Mouse (Mus musculus) hindbrain, embryonic 10.5 days (tissue): ENCODE results near the gene Serpine2. TPM values are rescaled to one million over a fixed set of nuclear protein-coding genes. Genes with fewer than 3 reads are reported as not detected.

ENCODE experiments used
- DNase-seq: peaks from one replicate; pipeline ENCODE4 v3.0.0-alpha.2; 2017; ENCODE audit warnings: low spot score
- H3K27ac ChIP-seq: fragments of 300-500 bp; sonication (generic); 2 replicates; pipeline ENCODE4 v1.5.1; 2016; ENCODE audit warnings: mild to moderate bottlenecking, moderate library complexity
- H3K27me3 ChIP-seq: fragments of 300-500 bp; sonication (generic); 2 replicates; pipeline ENCODE4 v1.6.1; 2016; ENCODE audit warnings: mild to moderate bottlenecking; ENCODE audit not compliant: poor library complexity, insufficient read depth, severe bottlenecking
- H3K36me3 ChIP-seq: fragments of 300-500 bp; sonication (generic); 2 replicates; pipeline ENCODE4 v1.6.1; 2016; ENCODE audit warnings: mild to moderate bottlenecking, moderate library complexity
- H3K4me1 ChIP-seq: fragments of 300-500 bp; sonication (generic); replicated peaks from 2 replicates; pipeline ENCODE4 v1.6.1; 2016; ENCODE audit warnings: mild to moderate bottlenecking
- H3K4me3 ChIP-seq: fragments of 300-500 bp; sonication (generic); 2 replicates; pipeline ENCODE4 v1.5.1; 2016; ENCODE audit warnings: mild to moderate bottlenecking, moderate library complexity
- H3K9me3 ChIP-seq: fragments of 300-500 bp; sonication (generic); 2 replicates; pipeline ENCODE4 v1.6.1; 2016; ENCODE audit warnings: mild to moderate bottlenecking, moderate library complexity
- WGBS: fragments of 180-500 bp; shearing (Covaris S2); methylation state at CpG from one replicate; pipeline ENCODE4 v1.1.7; 2016; 5-methylcytosine and 5-hydroxymethylcytosine counted together
- polyA plus RNA-seq: library from polyadenylated mRNA; unstranded; fragments of >200 nt; fragmentation: Nextera tagmentation; extraction: Ambion mirVana; gene quantifications from 2 replicates; pipeline ENCODE4 v1.2.1, GENCODE M21; 2016

The Serpine2 gene
- polyA plus RNA-seq, result 68.2 and 70.8 TPM in 2 replicates

- DNase-seq, result no peak
- peaks cover 44% of the 10 kb centered on the region for H3K4me1 ChIP-seq
These were observed at the start of gene Serpine2 for GRCm38 (mm10) chr1:79861130-79861942. Gene Serpine2 (minus strand): TSS chr1:79861180.

GRCm38 (mm10) chr1:79907811-79908210 lies 46.8 kb upstream of the Serpine2 start:
- H3K4me1 ChIP-seq, result no peaks in the 10 kb centered on the region
- no peaks in the 10 kb centered on the region for H3K36me3 ChIP-seq
- H3K27ac ChIP-seq, result no peak overlapping the region
- no peak overlapping the region for H3K4me3 ChIP-seq
- H3K9me3 ChIP-seq, result peaks cover 3% of the 10 kb centered on the region; the same call in 1 of the 2 replicates
- no peaks in the 10 kb centered on the region for H3K27me3 ChIP-seq
- 88% methylated on average over 4 of the region's 4 CpGs for WGBS
- DNase-seq, result no peak

More at GRCm38 (mm10) chr1:79861130-79861942, at the start of gene Serpine2:
- Histone ChIP-seq H3K36me3 (no peaks in the 10 kb centered on the region), H3K4me3 (no peak within 1 kb of the TSS), H3K9me3 (no peaks in the 10 kb centered on the region), H3K27ac (no peak within 1 kb of the TSS), H3K27me3 (peaks cover 25% of the 10 kb centered on the region)
- WGBS, result 64% methylated on average over 6 of the region's 6 CpGs

GRCm38 (mm10) chr1:79905241-79905640 lies 44.3 kb upstream of the Serpine2 start:
- Histone ChIP-seq H3K9me3 (no peaks in the 10 kb centered on the region), H3K36me3 (no peaks in the 10 kb centered on the region), H3K27me3 (no peaks in the 10 kb centered on the region), H3K4me1 (no peaks in the 10 kb centered on the region), H3K4me3 (no peak overlapping the region), H3K27ac (no peak overlapping the region)
- WGBS, result 70% methylated on average over 3 of the region's 3 CpGs
- DNase-seq, result no peak

GRCm38 (mm10) chr1:79902901-79903300 lies 41.9 kb upstream of the Serpine2 start:
- DNase-seq, result no peak
- Histone ChIP-seq H3K9me3 (no peaks in the 10 kb centered on the region), H3K27ac (no peak overlapping the region), H3K4me1 (no peaks in the 10 kb centered on the region), H3K4me3 (no peak overlapping the region), H3K27me3 (no peaks in the 10 kb centered on the region), H3K36me3 (no peaks in the 10 kb centered on the region)
- WGBS, result 77% methylated on average over 2 of the region's 2 CpGs

- no peaks in the 10 kb centered on the region for H3K4me1 ChIP-seq
- no peak overlapping the region for H3K27ac ChIP-seq
- DNase-seq, result no peak
- WGBS, result 87% methylated on average over 3 of the region's 3 CpGs
- no peaks in the 10 kb centered on the region for H3K27me3 ChIP-seq
- no peak overlapping the region for H3K4me3 ChIP-seq
- H3K36me3 ChIP-seq, result no peaks in the 10 kb centered on the region
- H3K9me3 ChIP-seq, result no peaks in the 10 kb centered on the region
These were observed 21.7 kb upstream of the Serpine2 start for GRCm38 (mm10) chr1:79882648-79883047.

- Histone ChIP-seq H3K27me3 (no peaks in the 10 kb centered on the region), H3K9me3 (no peaks in the 10 kb centered on the region), H3K36me3 (no peaks in the 10 kb centered on the region), H3K27ac (no peak overlapping the region), H3K4me3 (no peak overlapping the region), H3K4me1 (no peaks in the 10 kb centered on the region)
- no peak for DNase-seq
- 54% methylated on average over 3 of the region's 3 CpGs for WGBS
These were observed 13.8 kb upstream of the Serpine2 start for GRCm38 (mm10) chr1:79874741-79875140.

GRCm38 (mm10) chr1:79860411-79861039 lies 455 bp downstream of the Serpine2 start:
- Histone ChIP-seq H3K4me3 (no peak overlapping the region), H3K36me3 (no peaks in the 10 kb centered on the region), H3K27me3 (peaks cover 27% of the 10 kb centered on the region), H3K9me3 (no peaks in the 10 kb centered on the region), H3K27ac (no peak overlapping the region), H3K4me1 (peaks cover 44% of the 10 kb centered on the region)
- WGBS, result 59% methylated on average over 12 of the region's 12 CpGs
- no peak for DNase-seq

GRCm38 (mm10) chr1:79859975-79860374 lies 1.0 kb downstream of the Serpine2 start:
- DNase-seq, result no peak
- Histone ChIP-seq H3K4me1 (peaks cover 44% of the 10 kb centered on the region), H3K27ac (no peak overlapping the region), H3K9me3 (no peaks in the 10 kb centered on the region), H3K4me3 (no peak overlapping the region), H3K27me3 (peaks cover 27% of the 10 kb centered on the region), H3K36me3 (no peaks in the 10 kb centered on the region)
- 80% methylated on average over 5 of the region's 5 CpGs for WGBS

GRCm38 (mm10) chr1:79859026-79859425 lies 2.0 kb downstream of the Serpine2 start:
- H3K36me3 ChIP-seq, result no peaks in the 10 kb centered on the region
- H3K27me3 ChIP-seq, result peaks cover 27% of the 10 kb centered on the region
- peak overlapping the region; percentile 92 for H3K27ac ChIP-seq
- peak overlapping the region; percentile 76 for H3K4me3 ChIP-seq
- H3K9me3 ChIP-seq, result no peaks in the 10 kb centered on the region
- no peak for DNase-seq
- H3K4me1 ChIP-seq, result peaks cover 44% of the 10 kb centered on the region
- WGBS, result 30% methylated on average over 4 of the region's 4 CpGs

GRCm38 (mm10) chr1:79858389-79858994 lies 2.5 kb downstream of the Serpine2 start:
- Histone ChIP-seq H3K9me3 (no peaks in the 10 kb centered on the region), H3K4me1 (peaks cover 44% of the 10 kb centered on the region), H3K27me3 (peaks cover 27% of the 10 kb centered on the region), H3K4me3 (peak overlapping the region; percentile 76), H3K27ac (peak overlapping the region; percentile 92), H3K36me3 (no peaks in the 10 kb centered on the region)
- peak; percentile 64 for DNase-seq
- under 1% methylated on average over 73 of the region's 76 CpGs for WGBS

- H3K9me3 ChIP-seq, result no peaks in the 10 kb centered on the region
- DNase-seq, result no peak
- no peaks in the 10 kb centered on the region for H3K36me3 ChIP-seq
- H3K4me3 ChIP-seq, result peak overlapping the region; percentile 76
- peak overlapping the region; percentile 92 for H3K27ac ChIP-seq
- peaks cover 27% of the 10 kb centered on the region for H3K27me3 ChIP-seq
- H3K4me1 ChIP-seq, result peaks cover 44% of the 10 kb centered on the region
- 2% methylated on average over 32 of the region's 32 CpGs for WGBS
These were observed 3.1 kb downstream of the Serpine2 start for GRCm38 (mm10) chr1:79857681-79858388.

GRCm38 (mm10) chr1:79856756-79857155 lies 4.2 kb downstream of the Serpine2 start:
- no peak for DNase-seq
- H3K4me1 ChIP-seq, result peaks cover 42% of the 10 kb centered on the region
- H3K27ac ChIP-seq, result no peak overlapping the region
- peaks cover 27% of the 10 kb centered on the region for H3K27me3 ChIP-seq
- 45% methylated on average over 4 of the region's 4 CpGs for WGBS
- H3K36me3 ChIP-seq, result no peaks in the 10 kb centered on the region
- no peak overlapping the region for H3K4me3 ChIP-seq
- H3K9me3 ChIP-seq, result no peaks in the 10 kb centered on the region
